Mouse (Mus musculus) spleen, postnatal 14 days (tissue): Measurements from ENCODE around the gene Atrnl1.
"Not testable (repeated sequence)": the region's sequence is repeated elsewhere in the genome, so short reads cannot be mapped to it uniquely, and the experiment has no call there.

Source experiments
- DNase-seq, 2 experiments: peaks; one replicate each; pipeline ENCODE4 v3.0.0; 2021 to 2022; ENCODE audit warnings: low spot score in 2 of 2

Atrnl1 gene

DNA sequence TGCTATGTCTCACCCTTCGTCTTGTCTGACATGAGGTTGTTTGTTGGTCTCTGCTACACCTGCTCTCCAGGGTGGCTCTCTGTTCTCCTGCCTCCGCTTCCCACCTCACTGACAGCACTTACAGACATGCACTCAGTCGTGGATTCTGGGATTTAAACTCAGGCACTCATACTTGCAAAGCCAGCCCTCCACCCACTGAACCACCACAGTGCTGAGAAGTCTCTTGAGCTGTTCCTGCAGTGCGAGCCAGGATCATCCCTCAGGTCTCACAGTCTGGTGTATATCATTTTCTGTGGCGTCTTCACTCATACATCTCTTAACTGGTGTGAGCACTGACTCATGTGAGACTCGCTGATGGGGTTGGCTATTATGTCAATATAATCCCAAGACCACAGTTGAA, 353.0 kb downstream of the Atrnl1 start:
- no peak for DNase-seq

DNA sequence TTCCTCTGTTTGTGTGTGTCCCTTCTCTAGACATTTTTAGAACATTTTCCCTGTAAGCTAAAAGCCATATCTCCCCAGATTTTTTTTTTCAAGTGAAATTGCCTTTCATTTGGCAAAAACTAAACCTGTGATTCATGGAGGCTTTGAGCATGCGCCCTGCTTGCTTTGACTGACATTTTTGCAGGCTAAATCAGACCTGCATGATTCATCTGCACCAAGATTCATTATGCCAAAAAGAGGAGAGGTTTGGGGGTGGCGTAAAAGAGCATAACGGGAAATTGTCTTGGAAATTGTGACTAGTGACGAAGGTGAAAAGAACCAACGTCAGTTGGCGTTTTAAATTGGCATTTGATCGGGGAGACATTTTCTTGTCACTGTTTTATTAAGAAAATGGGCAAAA, 358.9 kb downstream of the Atrnl1 start:
- no peak for DNase-seq

DNA sequence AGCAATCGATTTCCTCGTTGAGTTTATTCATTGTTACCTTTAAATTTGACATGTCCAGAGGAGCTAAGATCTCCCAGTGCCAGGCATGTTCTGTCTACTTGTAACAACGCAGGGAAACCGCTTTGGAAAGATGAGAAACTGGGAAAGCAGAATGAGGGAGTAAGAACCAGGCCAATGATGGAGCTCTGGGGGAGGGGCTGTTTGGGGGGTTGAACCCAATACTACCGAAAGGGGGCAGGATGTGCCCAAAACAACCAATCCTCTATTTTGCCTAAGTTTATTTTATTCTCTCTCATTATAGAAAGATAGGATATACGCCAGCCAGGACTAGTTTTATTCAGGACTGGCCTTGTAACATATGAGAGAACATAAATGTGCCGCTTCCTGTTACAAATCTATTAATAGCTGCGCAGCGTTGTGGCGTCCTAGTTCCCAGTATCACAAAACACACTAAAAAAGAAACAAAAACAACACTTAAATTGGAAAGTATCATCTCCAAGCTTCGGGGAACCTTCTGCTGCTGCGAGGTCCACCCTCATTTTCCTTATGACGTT, 359.6 kb downstream of the Atrnl1 start:
- DNase-seq = no peak

DNA sequence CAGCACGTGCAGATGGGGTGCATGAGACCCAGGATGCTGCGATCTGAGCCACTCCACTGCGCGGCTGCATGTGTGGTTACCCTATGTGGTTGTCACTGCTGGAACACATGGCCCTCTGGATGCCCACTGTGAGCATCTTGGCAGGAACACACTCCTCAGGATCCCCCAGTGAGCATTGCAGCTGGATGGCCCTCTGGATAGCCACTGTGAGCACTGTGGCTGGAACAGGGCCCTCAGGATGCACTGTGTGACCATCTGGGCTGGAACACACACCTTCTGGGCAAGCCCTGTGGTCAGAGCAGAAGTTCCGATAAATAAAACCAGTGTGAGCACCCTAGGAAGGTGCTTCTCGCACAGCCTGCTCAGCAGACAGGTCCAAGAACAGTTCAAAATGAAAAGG, 364.4 kb downstream of the Atrnl1 start:
- no peak for DNase-seq

DNA sequence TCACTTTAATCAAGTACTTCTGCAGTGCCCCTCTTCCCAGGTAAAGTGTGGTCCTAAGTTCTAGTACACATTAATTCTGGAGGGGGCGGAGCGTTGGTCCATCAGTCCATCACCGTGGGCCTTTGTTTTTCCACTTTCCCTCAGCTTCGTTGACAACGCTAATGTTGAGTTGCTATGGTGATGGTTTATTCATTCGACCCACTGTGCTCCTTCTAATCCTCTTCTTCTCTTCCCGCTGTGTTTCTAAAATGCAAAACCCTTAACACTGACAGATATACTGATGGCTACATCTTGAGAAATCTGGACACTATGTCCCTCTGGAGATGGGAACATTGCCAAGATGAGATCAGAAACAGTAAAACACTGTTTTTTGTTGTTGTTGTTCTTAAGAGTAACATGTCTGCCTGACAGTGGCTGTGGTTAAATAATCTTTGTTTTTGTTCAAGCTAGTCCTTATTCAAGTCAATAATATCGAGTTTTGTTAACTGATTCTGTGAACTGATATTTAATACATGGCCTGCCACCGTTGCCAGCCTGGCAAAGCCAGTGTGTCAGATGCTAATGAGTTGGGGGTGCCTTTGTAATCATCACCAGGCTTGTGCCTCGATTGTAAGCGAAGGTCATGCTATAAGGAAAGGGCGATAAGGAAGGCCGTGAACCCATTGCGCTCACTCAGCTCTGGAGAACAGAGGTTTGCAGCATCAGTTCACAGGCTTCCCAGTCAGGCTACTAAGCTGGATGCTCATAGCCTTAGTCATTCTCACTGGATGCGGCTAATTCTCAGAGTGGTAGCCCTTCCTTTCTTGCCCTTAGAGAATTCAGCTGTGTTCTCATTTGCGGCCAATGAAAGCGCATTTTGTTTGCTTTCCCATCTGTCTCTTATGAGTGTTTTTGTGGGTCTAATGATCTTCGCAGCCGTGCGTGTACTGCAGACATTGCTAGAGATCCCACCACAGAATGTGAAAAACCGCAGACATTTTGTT, 375.4 kb downstream of the Atrnl1 start:
- DNase-seq = no peak

DNA sequence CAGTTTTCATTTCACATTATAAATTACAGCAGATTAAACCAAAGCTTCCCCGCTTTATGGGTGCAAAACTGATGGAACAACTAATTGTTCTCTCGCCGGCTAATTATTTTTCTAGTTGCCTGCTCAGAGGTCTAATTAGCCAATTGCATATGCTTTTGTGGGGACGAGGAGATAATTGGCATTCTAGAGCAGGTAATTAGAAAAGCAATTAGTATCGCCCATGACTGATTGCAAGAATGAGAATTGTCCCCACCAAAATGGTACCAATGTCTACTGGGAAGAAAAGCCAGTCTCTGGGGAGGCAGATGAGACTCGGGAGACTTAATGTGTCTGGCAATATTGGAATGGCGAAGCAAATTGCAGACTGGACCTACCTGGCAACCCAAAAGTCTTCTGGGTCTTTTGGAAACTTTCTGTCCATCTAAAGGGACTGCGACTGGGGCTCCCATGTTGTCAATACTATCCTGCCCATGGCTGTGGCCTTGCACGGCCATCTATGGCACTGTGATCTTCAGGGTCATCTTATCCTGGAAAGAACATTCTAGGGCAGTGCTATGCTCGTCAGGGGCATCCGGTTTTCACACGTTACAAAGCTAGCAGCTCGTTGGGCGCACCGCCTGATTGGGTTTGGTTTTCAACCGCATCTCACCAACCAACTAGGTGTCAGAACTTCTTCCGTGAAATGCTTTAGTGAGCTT, 377.0 kb downstream of the Atrnl1 start:
- DNase-seq = no peak

DNA sequence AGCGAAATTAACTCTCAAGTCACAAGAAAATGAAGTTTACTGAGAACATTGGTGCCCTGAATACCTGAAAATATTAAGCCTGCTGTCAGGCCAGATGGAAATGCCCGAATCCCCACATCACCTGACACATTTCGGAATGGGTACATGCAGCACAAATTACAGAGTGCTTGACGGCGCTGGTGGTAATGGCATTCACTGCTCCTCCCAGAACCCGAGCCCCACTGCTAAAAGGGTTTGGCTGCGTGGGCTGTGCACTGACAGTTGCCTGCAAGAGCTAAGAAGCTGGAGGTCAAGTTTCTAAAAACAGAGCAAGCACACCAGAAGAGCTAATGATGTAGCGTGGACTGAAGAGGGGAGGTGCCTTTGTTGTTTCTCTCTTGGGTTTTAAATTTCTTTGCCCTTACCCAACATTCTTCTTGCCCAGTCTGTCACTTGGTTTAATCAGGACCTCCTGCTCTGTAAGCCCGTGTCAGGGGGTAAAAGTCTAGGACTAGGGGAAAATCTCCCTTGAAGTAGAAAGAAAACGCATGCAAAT, 377.8 kb downstream of the Atrnl1 start:
- DNase-seq = no peak

DNA sequence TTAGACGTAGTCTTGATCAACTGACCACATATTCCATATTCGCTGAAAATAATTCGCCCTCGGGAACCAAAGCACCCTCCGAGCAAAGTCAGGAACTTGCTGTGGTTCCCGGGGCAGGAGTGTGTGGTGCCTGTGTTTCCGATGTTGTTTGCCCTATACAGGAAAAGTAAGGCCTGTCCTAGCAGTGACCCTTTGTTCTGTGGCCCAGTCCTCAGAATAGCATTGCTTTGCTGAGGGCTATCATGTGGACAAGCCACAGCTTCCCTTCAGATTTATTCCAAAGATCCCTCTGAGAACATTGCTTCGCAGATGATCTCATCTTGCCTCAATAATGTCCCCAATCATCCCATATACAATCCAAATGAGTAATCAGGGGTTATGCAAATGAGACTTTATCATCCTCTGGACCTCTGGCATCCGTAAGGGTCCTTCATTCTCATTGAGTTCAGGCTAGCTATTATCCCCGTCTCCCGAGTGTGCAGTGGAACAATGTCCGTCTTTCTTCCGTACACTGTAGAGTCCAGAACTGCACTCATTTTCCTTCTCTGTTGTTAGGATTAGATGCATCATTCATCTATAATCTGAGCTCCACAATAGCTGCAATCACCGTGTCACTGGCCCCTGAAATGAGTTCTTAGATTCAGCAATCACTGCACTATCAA, 380.4 kb downstream of the Atrnl1 start:
- no peak for DNase-seq

DNA sequence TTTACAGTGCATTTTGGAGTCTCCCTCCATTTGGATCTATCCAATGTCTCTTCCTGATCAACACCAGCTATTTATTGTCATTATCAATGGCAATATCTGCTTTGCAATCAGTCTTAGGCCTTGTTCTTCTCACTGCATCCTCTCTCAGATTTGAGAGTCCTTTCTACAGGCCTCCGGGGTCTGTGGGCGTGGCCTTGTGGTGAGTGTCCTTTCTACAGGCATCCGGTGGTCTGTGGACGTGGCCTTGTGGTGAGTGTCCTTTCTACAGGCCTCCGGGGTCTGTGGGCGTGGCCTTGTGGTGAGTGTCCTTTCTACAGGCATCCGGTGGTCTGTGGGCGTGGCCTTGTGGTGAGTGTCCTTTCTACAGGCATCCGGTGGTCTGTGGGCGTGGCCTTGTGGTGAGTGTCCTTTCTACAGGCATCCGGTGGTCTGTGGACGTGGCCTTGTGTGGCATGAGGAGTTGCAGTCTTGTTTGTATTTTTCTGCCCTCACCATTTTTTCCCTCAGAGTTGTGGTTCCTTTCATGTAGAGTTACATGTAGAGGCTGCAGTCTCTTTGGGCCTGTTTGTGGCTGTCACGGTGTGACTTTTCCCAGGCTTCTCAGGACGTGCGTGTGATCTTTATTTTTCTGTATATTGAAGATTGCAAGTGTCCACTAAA, 383.5 kb downstream of the Atrnl1 start:
- not testable (repeated sequence) for DNase-seq

DNA sequence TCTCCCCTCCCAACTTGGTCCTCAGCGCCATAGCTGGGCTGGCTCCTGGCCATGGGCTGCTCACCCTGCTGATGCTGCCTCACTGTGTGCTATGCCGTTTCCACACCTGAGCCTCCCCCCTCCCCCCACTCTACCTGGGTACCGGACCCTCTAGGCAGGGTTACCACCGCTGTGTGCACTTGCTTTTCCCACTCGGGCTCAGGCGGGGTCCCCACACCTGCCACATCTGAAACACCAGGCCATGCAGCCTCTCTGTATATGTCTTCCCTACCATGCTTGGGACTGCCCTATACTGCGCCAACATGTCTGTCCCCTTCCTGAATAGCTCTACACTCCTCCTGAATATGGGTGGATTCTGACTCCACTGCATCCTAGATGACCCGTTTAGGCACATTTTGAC, 384.2 kb downstream of the Atrnl1 start:
- DNase-seq = no peak

DNA sequence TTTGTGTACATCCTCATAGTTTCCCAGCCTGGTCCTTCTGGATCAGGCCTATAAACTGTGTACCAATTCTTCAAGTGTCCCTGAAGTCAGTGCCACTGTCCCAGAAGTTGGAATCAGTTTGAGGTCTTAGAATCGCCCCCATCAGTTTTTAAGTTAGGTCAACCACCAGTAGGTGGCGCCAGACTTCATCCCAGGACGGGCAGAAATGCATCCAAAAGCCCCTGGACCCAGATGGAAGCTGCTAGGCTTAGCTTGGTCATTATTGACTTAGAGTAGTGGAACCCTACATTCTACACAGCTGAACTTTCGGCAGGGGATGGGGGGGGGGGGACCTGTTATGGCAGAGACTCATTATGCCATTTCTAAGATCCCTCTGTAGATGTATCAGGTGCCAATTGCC, 387.1 kb downstream of the Atrnl1 start:
- DNase-seq = peak in 1 of 2 experiments; percentile 22

DNA sequence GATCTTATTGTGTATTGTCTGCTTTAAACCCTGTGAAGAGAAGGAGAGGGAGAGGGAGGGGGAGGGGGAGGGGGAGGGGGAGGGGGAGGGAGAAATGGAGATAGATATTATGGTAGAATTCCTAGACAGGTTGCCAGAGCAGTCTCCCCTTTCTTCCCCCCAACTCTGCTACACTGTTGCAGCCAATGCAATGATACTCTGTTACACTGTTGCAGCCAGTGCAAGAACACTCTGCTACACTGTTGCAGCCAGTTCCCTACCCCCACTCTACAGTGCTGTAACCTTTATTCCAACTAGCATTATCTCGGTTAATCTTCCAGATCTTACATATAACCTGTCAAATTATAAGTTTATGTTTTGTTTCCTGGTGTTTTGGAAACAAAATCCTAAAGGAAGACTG, 400.8 kb downstream of the Atrnl1 start:
- no peak for DNase-seq

DNA sequence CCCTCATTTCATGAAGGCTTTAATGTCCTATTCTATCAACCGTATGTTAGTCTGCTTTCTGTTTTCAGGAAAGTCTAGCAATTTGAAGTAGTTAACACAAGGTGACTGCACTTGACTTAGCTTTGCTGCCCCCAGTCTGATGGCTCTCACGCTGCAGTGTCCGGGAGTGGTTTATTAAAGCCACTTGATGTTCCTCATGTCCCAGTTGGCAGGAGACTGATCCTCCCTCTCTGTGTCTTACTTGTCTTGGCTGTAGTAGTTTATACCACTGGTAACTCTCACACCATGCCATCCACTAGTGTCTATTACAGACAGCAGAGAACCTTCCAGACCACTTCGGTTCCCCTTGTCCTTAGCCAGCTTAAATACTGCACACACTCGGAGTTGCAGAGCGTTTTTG, 404.9 kb downstream of the Atrnl1 start:
- no peak for DNase-seq

DNA sequence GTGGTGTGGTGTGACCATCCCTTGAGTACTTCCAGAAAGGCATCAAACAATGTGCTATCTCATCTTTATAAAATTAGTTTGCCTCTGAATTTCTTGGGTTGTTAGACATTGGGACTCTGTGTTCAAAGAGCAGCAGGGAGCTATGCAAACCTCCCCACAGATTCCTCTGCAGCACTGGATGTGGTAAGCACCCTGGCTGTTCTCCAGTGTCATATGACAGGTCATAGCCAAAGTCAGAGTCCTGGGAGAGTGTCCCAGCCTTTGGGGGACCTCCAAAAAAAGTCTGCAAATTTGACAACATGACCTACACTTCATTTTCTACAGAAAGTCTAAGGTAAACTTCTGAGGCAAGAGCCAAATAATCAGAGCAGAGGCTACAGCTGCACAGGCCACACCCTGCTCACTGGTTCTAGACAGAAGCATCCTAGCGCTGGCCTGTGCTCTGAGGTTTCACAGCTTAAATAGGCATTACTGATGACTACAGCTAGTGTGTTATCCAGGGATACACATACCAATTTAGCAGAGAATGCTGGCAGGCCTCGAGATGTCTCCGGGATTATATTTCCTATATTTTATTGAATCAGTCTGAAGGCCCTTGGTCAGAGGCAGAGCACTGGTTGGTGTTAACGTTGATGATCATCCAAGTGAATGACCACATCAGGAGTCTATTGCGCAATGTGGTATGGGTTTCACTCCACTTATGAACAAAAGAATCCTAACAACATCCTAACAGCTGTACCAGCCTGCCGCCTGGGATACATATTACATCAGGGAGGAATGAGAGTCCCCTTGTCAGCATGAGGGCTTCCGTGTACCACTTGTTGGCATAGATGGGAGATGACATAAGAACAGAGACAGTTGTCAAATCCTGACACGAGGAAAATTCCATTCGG, 406.0 kb downstream of the Atrnl1 start:
- no peak for DNase-seq

DNA sequence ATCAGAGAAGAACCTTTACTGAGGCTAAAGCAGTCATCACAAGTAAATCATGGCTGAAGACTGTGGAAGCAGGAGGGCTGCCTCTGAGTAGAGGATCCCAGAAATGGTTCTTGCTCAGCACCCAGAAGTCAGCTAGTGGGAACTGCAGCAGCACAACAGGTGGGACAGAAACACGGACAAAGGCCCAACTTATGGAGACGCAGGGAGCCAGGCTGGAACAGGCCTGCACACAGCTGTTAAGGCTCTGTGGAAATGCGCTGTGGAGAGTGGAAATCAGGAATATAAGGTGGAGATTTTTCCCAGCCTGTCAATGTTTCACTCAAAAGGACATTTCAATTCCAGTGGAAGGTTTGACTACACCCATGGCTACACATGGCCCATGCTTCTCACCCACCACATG, 406.6 kb downstream of the Atrnl1 start:
- DNase-seq = no peak

DNA sequence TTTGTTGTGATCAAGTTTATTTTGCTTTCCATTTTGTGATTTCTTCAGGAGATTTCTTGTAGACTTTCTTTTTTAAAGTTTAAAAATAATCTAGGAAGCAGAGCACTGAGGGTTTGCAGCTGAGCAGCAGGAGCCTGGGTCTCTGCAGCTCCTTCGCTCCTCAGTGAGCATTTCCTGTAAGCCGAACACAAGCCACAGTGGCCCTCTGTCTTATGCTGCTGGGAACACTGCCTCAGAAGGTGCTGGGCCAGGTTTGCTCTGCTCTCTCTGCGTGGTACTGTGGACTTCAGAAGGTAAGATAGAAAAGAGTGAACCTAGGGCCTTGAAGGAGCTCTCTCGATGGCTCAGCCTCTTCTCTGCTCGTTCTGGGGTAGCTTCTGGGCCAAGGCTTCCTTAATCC, 407.9 kb downstream of the Atrnl1 start:
- no peak for DNase-seq

DNA sequence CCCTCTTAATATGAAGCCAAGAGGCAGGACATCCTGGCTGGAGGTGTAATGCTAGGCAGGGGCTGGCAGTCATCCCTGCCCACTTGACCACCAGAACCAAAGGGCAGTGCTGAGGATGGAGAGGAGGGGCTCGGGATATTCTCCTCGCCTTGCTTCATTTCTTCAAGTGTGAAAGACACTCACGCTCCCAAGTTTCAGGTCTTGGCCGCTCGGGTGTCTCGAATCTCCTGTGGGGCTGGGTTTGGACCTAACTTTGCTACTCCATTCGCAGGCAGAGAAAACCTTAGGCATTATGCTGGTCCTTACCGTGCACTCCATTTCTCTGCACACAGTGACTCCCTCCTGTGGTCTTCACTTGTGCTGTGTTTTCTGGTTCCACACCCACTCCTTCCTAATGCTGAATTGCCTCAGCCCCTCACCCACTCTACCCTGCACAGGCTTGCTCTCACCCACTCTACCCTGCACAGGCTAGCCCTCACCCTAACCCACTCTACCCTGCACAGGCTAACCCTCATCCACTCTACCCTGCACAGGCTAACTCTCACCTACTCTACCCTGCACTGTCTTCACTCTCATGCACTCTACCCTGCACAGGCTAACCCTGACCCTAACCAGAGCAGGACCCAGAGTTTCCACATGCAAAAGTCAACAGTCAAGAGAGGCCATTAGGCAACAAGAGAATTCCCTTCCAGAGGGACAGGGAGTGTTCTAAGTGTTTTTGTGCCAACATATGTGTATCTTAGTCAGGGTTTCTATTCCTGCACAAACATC, 410.9 kb downstream of the Atrnl1 start:
- DNase-seq = no peak

DNA sequence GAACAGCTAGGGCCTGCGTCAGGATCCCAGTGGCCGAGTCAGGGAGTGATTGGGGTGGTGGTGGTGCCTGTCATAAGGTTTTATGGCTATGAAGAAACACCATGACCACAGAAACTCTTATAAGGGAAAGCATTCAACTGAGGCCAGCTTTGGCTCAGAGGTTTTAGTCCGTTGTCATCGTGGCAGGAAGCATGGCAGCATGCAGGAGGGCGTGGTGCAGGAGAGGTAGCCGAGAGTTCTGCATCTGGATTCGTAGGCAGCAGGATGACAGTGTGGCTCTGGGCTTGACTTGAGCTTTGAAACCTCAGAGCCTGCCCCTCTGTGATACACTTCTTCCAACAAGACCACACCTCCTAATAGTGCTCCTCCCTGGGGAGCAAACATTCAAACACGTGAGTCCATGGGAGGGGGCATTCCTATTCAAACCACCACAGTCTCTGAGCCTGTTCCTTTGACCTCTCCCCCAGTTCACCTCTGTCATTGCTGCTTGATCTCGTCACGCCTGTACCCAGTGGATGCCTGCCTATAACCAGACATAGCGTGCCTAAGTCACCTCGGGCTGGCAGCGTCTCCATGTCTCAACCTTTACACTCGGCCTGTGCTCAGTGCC, 412.5 kb downstream of the Atrnl1 start:
- DNase-seq = no peak

DNA sequence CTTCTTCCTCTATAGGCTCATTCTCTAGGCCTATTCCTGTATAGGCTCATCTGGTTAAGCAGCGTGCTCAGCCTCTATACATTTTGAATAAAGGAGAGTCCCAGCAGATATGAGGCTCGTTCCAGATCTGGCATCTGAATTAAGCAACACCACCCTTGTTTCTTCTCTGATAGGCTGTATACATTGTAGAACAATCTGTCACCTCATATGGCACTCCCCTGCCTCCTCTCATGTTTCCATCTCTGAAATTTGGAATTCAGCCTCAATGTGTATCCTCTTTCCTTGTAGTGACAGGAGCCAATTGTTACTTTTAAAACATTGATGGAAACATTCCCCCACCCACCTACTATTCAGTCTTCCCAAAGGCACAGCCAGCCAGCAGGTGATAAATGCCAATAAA, 414.2 kb downstream of the Atrnl1 start:
- DNase-seq = no peak
